Mouse (Mus musculus): ENCODE measurements around the gene Atg4d. TPM values are rescaled to one million over a fixed set of nuclear protein-coding genes. Genes with fewer than 3 reads are reported as not detected.
A peak's percentile ranks its signal among the peaks of the same experiment; 100 is the strongest.

Atg4d gene
- total and polyA plus RNA-seq, 3 experiments: 9.1 to 14.9 (median 14.5) TPM

- Histone ChIP-seq H3K4me1 (ENCODE audit: insufficient read depth, low read depth, low read length) (peaks cover 2% of the 10 kb centered on the region; the same call in 1 of the 2 replicates), H3K4me3 (ENCODE audit: low read depth, low read length) (no peak overlapping the region), H3K9me3 (replicated peaks) (peaks cover 8% of the 10 kb centered on the region), H3K36me3 (replicated peaks) (no peaks in the 10 kb centered on the region), H3K27me3 (ENCODE audit: insufficient read depth, low read length) (peaks cover 41% of the 10 kb centered on the region)
- no peak for ATAC-seq (ENCODE audit: extremely low read depth, insufficient number of reproducible peaks, low FRiP score, poor library complexity, severe bottlenecking)
- no peak for DNase-seq (ENCODE audit: low spot score)
- TF ChIP-seq POLR2AphosphoS5 (IDR thresholded peaks at IDR 0.05; ENCODE audit: insufficient replicate concordance, low read depth, low read length) (no peak), TAL1 (conservative IDR thresholded peaks at IDR 0.05; ENCODE audit: low read depth, low read length) (no peak), GATA2 (IDR thresholded peaks at IDR 0.05; ENCODE audit: borderline replicate concordance, low read depth, low read length) (no peak), GATA1 (IDR thresholded peaks at IDR 0.05; ENCODE audit: borderline replicate concordance, low read length) (no peak), CTCF (IDR thresholded peaks at IDR 0.05; ENCODE audit: low read depth, low read length) (no peak)
Observed at GRCm38 (mm10) chr9:21299014-21299413, 33.9 kb downstream of the Atg4d start.

DNA sequence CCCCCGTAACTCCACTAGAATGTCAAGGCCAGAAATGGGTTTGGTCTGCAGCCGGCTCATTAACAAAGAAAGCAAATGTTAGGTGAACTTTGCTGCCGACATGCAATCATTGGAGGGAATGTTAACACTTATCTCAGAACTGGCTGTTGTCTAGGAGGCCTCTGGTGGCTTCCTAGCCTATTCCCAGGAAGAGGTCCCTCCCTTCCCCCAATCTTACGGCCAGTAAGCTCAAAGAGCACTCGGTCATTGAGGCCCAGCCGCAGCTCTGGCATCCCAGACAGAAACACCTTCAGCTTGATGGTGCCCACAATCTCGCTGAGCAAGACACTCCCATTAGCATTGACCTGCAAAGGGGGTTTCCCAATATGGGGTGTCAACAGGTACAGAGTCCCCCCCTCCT, 40.0 kb downstream of the Atg4d start:
- H3K27me3 ChIP-seq (ENCODE audit: insufficient read depth, low read length): peaks cover 37% of the 10 kb centered on the region
- ATAC-seq (ENCODE audit: extremely low read depth, insufficient number of reproducible peaks, low FRiP score, poor library complexity, severe bottlenecking) (no peak), DNase-seq (ENCODE audit: low spot score) (no peak)
- no peaks in the 10 kb centered on the region for H3K9me3 ChIP-seq (replicated peaks)
- no peak overlapping the region for H3K4me3 ChIP-seq (ENCODE audit: low read depth, low read length)
- H3K36me3 ChIP-seq (replicated peaks): no peaks in the 10 kb centered on the region
- peaks cover 10% of the 10 kb centered on the region; the same call in 1 of the 2 replicates for H3K4me1 ChIP-seq (ENCODE audit: insufficient read depth, low read depth, low read length)
- TF ChIP-seq GATA2 (IDR thresholded peaks at IDR 0.05; ENCODE audit: borderline replicate concordance, low read depth, low read length) (no peak), POLR2AphosphoS5 (IDR thresholded peaks at IDR 0.05; ENCODE audit: insufficient replicate concordance, low read depth, low read length) (no peak), TAL1 (conservative IDR thresholded peaks at IDR 0.05; ENCODE audit: low read depth, low read length) (no peak), GATA1 (IDR thresholded peaks at IDR 0.05; ENCODE audit: borderline replicate concordance, low read length) (no peak), CTCF (IDR thresholded peaks at IDR 0.05; ENCODE audit: low read depth, low read length) (no peak)

DNA sequence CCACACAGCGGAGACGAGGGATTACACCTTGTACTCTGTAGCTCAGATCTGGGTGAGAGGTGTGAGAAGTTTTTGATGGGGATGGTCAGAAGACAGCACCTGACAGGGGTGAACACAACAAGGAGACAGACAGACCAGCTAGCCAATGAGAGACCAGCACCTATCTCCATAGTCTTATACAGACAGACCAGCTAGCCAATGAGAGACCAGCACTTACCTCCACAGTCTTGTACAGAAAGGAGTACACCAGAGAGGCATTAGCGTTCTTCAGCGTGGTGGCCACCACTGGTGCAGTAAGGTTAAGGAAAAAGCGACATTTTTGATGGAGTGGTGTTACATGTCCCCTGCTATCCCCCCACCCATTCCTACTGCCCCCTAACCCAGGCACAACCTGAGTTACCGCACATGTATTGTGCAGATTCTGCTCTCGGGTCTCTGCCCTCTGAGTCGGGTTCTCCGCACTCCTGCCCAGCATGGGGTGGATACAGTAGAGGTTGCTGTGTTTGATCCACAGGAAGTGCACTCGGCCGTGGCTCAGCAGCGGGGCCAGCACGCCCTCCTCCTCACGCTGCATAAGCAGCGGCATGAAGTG, 44.2 kb downstream of the Atg4d start:
- Histone ChIP-seq H3K27me3 (ENCODE audit: insufficient read depth, low read length) (peaks cover 26% of the 10 kb centered on the region), H3K9me3 (replicated peaks) (no peaks in the 10 kb centered on the region), H3K36me3 (replicated peaks) (no peaks in the 10 kb centered on the region), H3K4me1 (ENCODE audit: insufficient read depth, low read depth, low read length) (peaks cover 18% of the 10 kb centered on the region), H3K4me3 (ENCODE audit: low read depth, low read length) (no peak overlapping the region)
- TF ChIP-seq POLR2AphosphoS5 (IDR thresholded peaks at IDR 0.05; ENCODE audit: insufficient replicate concordance, low read depth, low read length) (no peak), GATA2 (IDR thresholded peaks at IDR 0.05; ENCODE audit: borderline replicate concordance, low read depth, low read length) (no peak), GATA1 (IDR thresholded peaks at IDR 0.05; ENCODE audit: borderline replicate concordance, low read length) (no peak), CTCF (IDR thresholded peaks at IDR 0.05; ENCODE audit: low read depth, low read length) (no peak), TAL1 (conservative IDR thresholded peaks at IDR 0.05; ENCODE audit: low read depth, low read length) (no peak)
- DNase-seq (ENCODE audit: low spot score): no peak
- ATAC-seq (ENCODE audit: extremely low read depth, insufficient number of reproducible peaks, low FRiP score, poor library complexity, severe bottlenecking): no peak

GRCm38 (mm10) chr9:21311695-21312094, 46.6 kb downstream of the Atg4d start:
- no peaks in the 10 kb centered on the region for H3K9me3 ChIP-seq (replicated peaks)
- DNase-seq (ENCODE audit: low spot score) (no peak), ATAC-seq (ENCODE audit: extremely low read depth, insufficient number of reproducible peaks, low FRiP score, poor library complexity, severe bottlenecking) (no peak)
- H3K4me1 ChIP-seq (ENCODE audit: insufficient read depth, low read depth, low read length): peaks cover 21% of the 10 kb centered on the region
- TF ChIP-seq TAL1 (conservative IDR thresholded peaks at IDR 0.05; ENCODE audit: low read depth, low read length) (no peak), POLR2AphosphoS5 (IDR thresholded peaks at IDR 0.05; ENCODE audit: insufficient replicate concordance, low read depth, low read length) (no peak), GATA2 (IDR thresholded peaks at IDR 0.05; ENCODE audit: borderline replicate concordance, low read depth, low read length) (no peak), GATA1 (IDR thresholded peaks at IDR 0.05; ENCODE audit: borderline replicate concordance, low read length) (no peak), CTCF (IDR thresholded peaks at IDR 0.05; ENCODE audit: low read depth, low read length) (no peak)
- no peaks in the 10 kb centered on the region for H3K36me3 ChIP-seq (replicated peaks)
- no peak overlapping the region for H3K4me3 ChIP-seq (ENCODE audit: low read depth, low read length)
- peaks cover 12% of the 10 kb centered on the region; the same call in 1 of the 2 replicates for H3K27me3 ChIP-seq (ENCODE audit: insufficient read depth, low read length)

GRCm38 (mm10) chr9:21312134-21312533, 47.0 kb downstream of the Atg4d start, which contains the start of gene Ap1m2:
TSS of gene Ap1m2 (minus strand) at chr9:21312337.
- Histone ChIP-seq H3K36me3 (replicated peaks) (no peaks in the 10 kb centered on the region), H3K27me3 (ENCODE audit: insufficient read depth, low read length) (peaks cover 12% of the 10 kb centered on the region; the same call in 1 of the 2 replicates), H3K4me1 (ENCODE audit: insufficient read depth, low read depth, low read length) (peaks cover 21% of the 10 kb centered on the region), H3K9me3 (replicated peaks) (no peaks in the 10 kb centered on the region), H3K4me3 (ENCODE audit: low read depth, low read length) (no peak within 1 kb of the TSS)
- DNase-seq (ENCODE audit: low spot score) (no peak), ATAC-seq (ENCODE audit: extremely low read depth, insufficient number of reproducible peaks, low FRiP score, poor library complexity, severe bottlenecking) (no peak)
- TF ChIP-seq GATA2 (IDR thresholded peaks at IDR 0.05; ENCODE audit: borderline replicate concordance, low read depth, low read length) (no peak), TAL1 (conservative IDR thresholded peaks at IDR 0.05; ENCODE audit: low read depth, low read length) (no peak), CTCF (IDR thresholded peaks at IDR 0.05; ENCODE audit: low read depth, low read length) (no peak), GATA1 (IDR thresholded peaks at IDR 0.05; ENCODE audit: borderline replicate concordance, low read length) (no peak), POLR2AphosphoS5 (IDR thresholded peaks at IDR 0.05; ENCODE audit: insufficient replicate concordance, low read depth, low read length) (no peak)

DNA sequence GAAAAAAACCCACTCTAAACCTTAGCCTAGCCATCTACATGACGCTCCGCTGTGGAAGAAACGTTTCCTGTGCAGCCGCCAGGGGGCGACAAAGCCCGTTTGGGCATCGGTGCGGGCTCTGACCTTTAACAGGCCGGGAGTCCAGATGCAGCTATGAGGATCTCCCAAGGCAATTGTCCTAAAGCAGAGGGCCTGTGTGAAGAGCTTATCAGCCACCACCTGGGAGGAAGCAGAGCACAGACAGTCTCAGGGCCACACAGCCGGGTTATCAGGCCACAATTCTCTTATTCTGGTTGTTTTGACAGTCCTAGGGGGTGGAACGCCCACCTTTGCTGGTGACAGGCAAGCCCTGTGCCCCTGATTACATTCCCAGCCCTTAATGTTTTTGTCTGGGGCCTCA, 48.3 kb downstream of the Atg4d start:
- H3K4me1 ChIP-seq (ENCODE audit: insufficient read depth, low read depth, low read length): peaks cover 22% of the 10 kb centered on the region
- no peaks in the 10 kb centered on the region for H3K36me3 ChIP-seq (replicated peaks)
- peaks cover 12% of the 10 kb centered on the region; the same call in 1 of the 2 replicates for H3K27me3 ChIP-seq (ENCODE audit: insufficient read depth, low read length)
- no peaks in the 10 kb centered on the region for H3K9me3 ChIP-seq (replicated peaks)
- H3K4me3 ChIP-seq (ENCODE audit: low read depth, low read length): no peak overlapping the region; the same call in 1 of the 2 replicates
- TF ChIP-seq CTCF (IDR thresholded peaks at IDR 0.05; ENCODE audit: low read depth, low read length) (peak; percentile 92), TAL1 (conservative IDR thresholded peaks at IDR 0.05; ENCODE audit: low read depth, low read length) (no peak; the same call in 1 of the 2 replicates)
- ATAC-seq (ENCODE audit: extremely low read depth, insufficient number of reproducible peaks, low FRiP score, poor library complexity, severe bottlenecking) (peak; percentile 84), DNase-seq (ENCODE audit: low spot score) (peak; percentile 78)
